Mouse (Mus musculus): ENCODE measurements at regions not wholly inside any gene's neighbourhood (a gene's known extent, or its start where the extent isn't known, plus 50 kb on each side); places are given as distances from the start of the nearest gene placed in this dataset.

DNA sequence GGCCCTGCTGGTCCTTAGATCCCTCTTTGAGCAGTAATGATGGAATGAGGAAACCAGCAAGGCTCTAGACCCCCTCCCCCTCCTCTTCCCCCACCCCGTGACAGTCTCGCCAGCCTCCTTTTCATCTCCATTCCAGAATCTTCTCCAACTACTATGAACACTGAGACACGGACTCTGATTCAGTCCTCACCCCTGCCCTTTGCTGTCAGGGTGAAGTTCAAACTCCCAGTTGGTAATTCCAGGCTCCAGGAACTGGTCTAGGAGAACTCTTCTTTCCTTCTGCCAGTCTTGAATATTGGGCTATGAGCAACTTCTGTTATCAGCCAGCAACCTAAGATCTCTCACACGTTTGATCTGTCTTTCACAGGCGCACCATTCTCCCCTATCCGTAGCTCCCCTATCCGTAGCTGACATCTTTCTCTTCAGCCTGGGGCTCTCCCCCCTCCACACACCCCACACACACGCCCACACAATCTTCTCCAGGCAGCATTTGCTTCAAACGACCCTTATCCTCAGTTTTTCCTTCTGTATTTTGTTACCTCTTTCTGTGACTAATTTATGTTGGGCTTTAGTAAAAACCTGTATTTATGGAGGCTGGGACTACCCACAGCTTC is 128.6 kb upstream of the Rreb1 start:
- no peak for TF ChIP-seq POLR2A (IDR thresholded peaks at IDR 0.05; ENCODE audit: borderline replicate concordance, insufficient read depth, low read length)
- TF ChIP-seq CTCF (IDR thresholded peaks at IDR 0.05; ENCODE audit: borderline replicate concordance, insufficient read depth, low read depth, low read length), result no peak
- H3K27me3 ChIP-seq (ENCODE audit: control insufficient read depth, insufficient read depth, low read length), result no peaks in the 10 kb centered on the region
- DNase-seq, result no peak
- no peak overlapping the region for H3K4me3 ChIP-seq (replicated peaks; ENCODE audit: insufficient read depth, low read depth, low read length)
- 68% methylated on average over 9 of the region's 9 CpGs for WGBS
- H3K4me1 ChIP-seq (ENCODE audit: control insufficient read depth, insufficient read depth, low read length), result no peaks in the 10 kb centered on the region
- H3K27ac ChIP-seq (ENCODE audit: insufficient read depth, low read length), result no peak overlapping the region

- DNase-seq, result no peak
- TF ChIP-seq CTCF (IDR thresholded peaks at IDR 0.05; ENCODE audit: borderline replicate concordance, insufficient read depth, low read depth, low read length), result no peak
- TF ChIP-seq POLR2A (IDR thresholded peaks at IDR 0.05; ENCODE audit: borderline replicate concordance, insufficient read depth, low read length), result no peak
- Histone ChIP-seq H3K4me3 (replicated peaks; ENCODE audit: insufficient read depth, low read depth, low read length) (no peak overlapping the region), H3K27me3 (ENCODE audit: control insufficient read depth, insufficient read depth, low read length) (no peaks in the 10 kb centered on the region), H3K27ac (ENCODE audit: insufficient read depth, low read length) (no peak overlapping the region), H3K4me1 (ENCODE audit: control insufficient read depth, insufficient read depth, low read length) (no peaks in the 10 kb centered on the region)
- 80% methylated on average over 10 of the region's 10 CpGs for WGBS
Observed at GRCm38 (mm10) chr13:37651221-37651946, 126.8 kb upstream of the Rreb1 start.

- Histone ChIP-seq H3K27ac (ENCODE audit: insufficient read depth, low read length) (no peak overlapping the region), H3K27me3 (ENCODE audit: control insufficient read depth, insufficient read depth, low read length) (no peaks in the 10 kb centered on the region), H3K4me1 (ENCODE audit: control insufficient read depth, insufficient read depth, low read length) (no peaks in the 10 kb centered on the region), H3K4me3 (replicated peaks; ENCODE audit: insufficient read depth, low read depth, low read length) (no peak overlapping the region)
- TF ChIP-seq CTCF (IDR thresholded peaks at IDR 0.05; ENCODE audit: borderline replicate concordance, insufficient read depth, low read depth, low read length) (no peak), POLR2A (IDR thresholded peaks at IDR 0.05; ENCODE audit: borderline replicate concordance, insufficient read depth, low read length) (no peak)
- 77% methylated on average over 5 of the region's 5 CpGs for WGBS
- DNase-seq, result no peak
Observed at GRCm38 (mm10) chr13:37654651-37655050, 123.5 kb upstream of the Rreb1 start.

- TF ChIP-seq POLR2A (IDR thresholded peaks at IDR 0.05; ENCODE audit: borderline replicate concordance, insufficient read depth, low read length) (no peak), CTCF (IDR thresholded peaks at IDR 0.05; ENCODE audit: borderline replicate concordance, insufficient read depth, low read depth, low read length) (no peak)
- 6% methylated on average over 16 of the region's 16 CpGs for WGBS
- peak; percentile 18 to 31 for DNase-seq
- no peaks in the 10 kb centered on the region for H3K27me3 ChIP-seq (ENCODE audit: control insufficient read depth, insufficient read depth, low read length)
- H3K4me3 ChIP-seq (replicated peaks; ENCODE audit: insufficient read depth, low read depth, low read length), result peak overlapping the region; percentile 38
- no peaks in the 10 kb centered on the region for H3K4me1 ChIP-seq (ENCODE audit: control insufficient read depth, insufficient read depth, low read length)
- H3K27ac ChIP-seq (ENCODE audit: insufficient read depth, low read length), result no peak overlapping the region
Observed at GRCm38 (mm10) chr13:37657248-37657647, 121.0 kb upstream of the Rreb1 start.

GRCm38 (mm10) chr13:37658034-37658433 is 120.2 kb upstream of the Rreb1 start:
- WGBS, result 30% methylated on average over 2 of the region's 2 CpGs
- H3K27ac ChIP-seq (ENCODE audit: insufficient read depth, low read length), result no peak overlapping the region
- no peaks in the 10 kb centered on the region for H3K4me1 ChIP-seq (ENCODE audit: control insufficient read depth, insufficient read depth, low read length)
- no peaks in the 10 kb centered on the region for H3K27me3 ChIP-seq (ENCODE audit: control insufficient read depth, insufficient read depth, low read length)
- TF ChIP-seq POLR2A (IDR thresholded peaks at IDR 0.05; ENCODE audit: borderline replicate concordance, insufficient read depth, low read length), result no peak
- TF ChIP-seq CTCF (IDR thresholded peaks at IDR 0.05; ENCODE audit: borderline replicate concordance, insufficient read depth, low read depth, low read length), result no peak
- DNase-seq, result no peak
- no peak overlapping the region for H3K4me3 ChIP-seq (replicated peaks; ENCODE audit: insufficient read depth, low read depth, low read length)

DNA sequence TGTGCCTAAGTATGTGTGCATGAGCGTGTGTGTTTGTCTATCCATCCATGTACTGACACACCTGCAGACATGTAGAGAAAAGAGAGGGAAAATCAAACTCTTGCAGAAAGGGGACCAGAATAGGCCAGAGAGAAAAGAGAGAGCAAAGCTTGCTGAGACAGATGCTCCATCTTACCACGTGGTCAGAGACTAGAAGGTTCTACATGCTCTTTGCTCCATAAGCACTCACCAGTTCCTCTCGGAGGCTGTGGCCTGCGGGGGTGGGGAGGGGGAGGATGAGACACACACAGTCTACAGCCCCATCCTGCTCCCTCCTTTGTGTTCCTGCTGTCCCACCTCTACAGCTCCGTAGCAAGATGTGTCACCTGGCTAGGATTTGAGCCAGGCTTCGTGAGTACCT is 119.7 kb upstream of the Rreb1 start:
- WGBS, result 79% methylated on average over 6 of the region's 6 CpGs
- TF ChIP-seq POLR2A (IDR thresholded peaks at IDR 0.05; ENCODE audit: borderline replicate concordance, insufficient read depth, low read length) (no peak), CTCF (IDR thresholded peaks at IDR 0.05; ENCODE audit: borderline replicate concordance, insufficient read depth, low read depth, low read length) (no peak)
- no peaks in the 10 kb centered on the region for H3K27me3 ChIP-seq (ENCODE audit: control insufficient read depth, insufficient read depth, low read length)

GRCm38 (mm10) chr13:37660083-37660482 is 118.1 kb upstream of the Rreb1 start:
- no peak overlapping the region for H3K27ac ChIP-seq (ENCODE audit: insufficient read depth, low read length)
- no peaks in the 10 kb centered on the region for H3K27me3 ChIP-seq (ENCODE audit: control insufficient read depth, insufficient read depth, low read length)
- DNase-seq, result no peak
- H3K4me1 ChIP-seq (ENCODE audit: control insufficient read depth, insufficient read depth, low read length), result no peaks in the 10 kb centered on the region
- no peak overlapping the region for H3K4me3 ChIP-seq (replicated peaks; ENCODE audit: insufficient read depth, low read depth, low read length)
- 86% methylated on average over 4 of the region's 4 CpGs for WGBS
- TF ChIP-seq POLR2A (IDR thresholded peaks at IDR 0.05; ENCODE audit: borderline replicate concordance, insufficient read depth, low read length) (no peak), CTCF (IDR thresholded peaks at IDR 0.05; ENCODE audit: borderline replicate concordance, insufficient read depth, low read depth, low read length) (no peak)

More for the DNA sequence above, 119.7 kb upstream of the Rreb1 start:
- DNase-seq, result no peak
- Histone ChIP-seq H3K4me3 (replicated peaks; ENCODE audit: insufficient read depth, low read depth, low read length) (no peak overlapping the region), H3K4me1 (ENCODE audit: control insufficient read depth, insufficient read depth, low read length) (no peaks in the 10 kb centered on the region), H3K27ac (ENCODE audit: insufficient read depth, low read length) (no peak overlapping the region)

GRCm38 (mm10) chr13:37660668-37661067 is 117.5 kb upstream of the Rreb1 start:
- TF ChIP-seq POLR2A (IDR thresholded peaks at IDR 0.05; ENCODE audit: borderline replicate concordance, insufficient read depth, low read length), result no peak
- TF ChIP-seq CTCF (IDR thresholded peaks at IDR 0.05; ENCODE audit: borderline replicate concordance, insufficient read depth, low read depth, low read length), result no peak
- H3K27ac ChIP-seq (ENCODE audit: insufficient read depth, low read length), result no peak overlapping the region
- DNase-seq, result no peak
- no peaks in the 10 kb centered on the region for H3K4me1 ChIP-seq (ENCODE audit: control insufficient read depth, insufficient read depth, low read length)
- no peaks in the 10 kb centered on the region for H3K27me3 ChIP-seq (ENCODE audit: control insufficient read depth, insufficient read depth, low read length)
- H3K4me3 ChIP-seq (replicated peaks; ENCODE audit: insufficient read depth, low read depth, low read length), result no peak overlapping the region

All from cerebellum, adult 2 months (tissue).